In the genomic region with DNA sequence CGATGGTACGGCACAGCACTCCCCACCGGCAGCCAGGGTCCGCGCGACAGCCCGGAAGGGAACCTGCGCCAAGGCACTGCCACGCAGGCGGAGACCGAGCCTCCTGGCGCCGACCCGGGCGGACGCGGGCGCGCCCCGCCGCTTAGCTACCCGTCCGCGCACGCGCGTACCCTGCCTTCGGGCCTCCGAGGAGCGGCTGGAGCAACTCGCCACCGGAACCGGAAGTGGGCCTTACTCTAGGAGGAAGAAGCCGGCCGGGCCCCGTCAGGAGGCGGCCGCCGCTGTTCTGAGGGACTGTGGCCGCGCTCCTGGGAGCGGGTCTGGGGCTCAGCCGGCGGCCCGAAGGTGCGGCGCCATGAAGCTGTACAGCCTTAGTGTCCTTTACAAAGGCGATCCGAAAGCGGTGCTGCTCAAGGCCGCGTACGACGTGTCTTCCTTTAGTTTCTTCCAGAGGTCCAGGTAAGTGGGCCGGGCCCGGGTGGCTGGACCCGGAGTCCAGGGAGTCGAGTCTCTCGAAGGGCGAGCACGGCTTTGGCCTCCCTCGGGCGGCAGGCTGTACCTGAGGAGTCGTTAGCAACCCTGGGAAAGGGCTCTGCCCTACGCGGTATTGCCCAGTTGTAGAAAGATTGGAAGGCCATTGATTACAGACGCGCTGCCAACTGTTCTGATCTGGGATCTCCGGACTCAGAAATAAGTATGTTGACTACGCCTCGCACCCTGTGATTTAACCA, we compare ENCODE assay signal across 8 mouse cellular contexts. TPM values are rescaled to one million over a fixed set of nuclear protein-coding genes. Genes with fewer than 3 reads are reported as not detected.
DNase-seq lines count a peak whose midpoint lies in the region; ATAC-seq and TF ChIP-seq lines count a peak whose summit lies in the region.

TSS of gene Ykt6 (plus strand) at position 148 of the 731 bp plus-strand sequence.

- peak; percentile 92 for TF ChIP-seq POLR2A in olfactory bulb, adult 2 months (IDR thresholded peaks at IDR 0.05; ENCODE audit: insufficient read depth, low read depth, low read length)
- peak; percentile 84 for TF ChIP-seq POLR2A in thymus, adult 2 months (IDR thresholded peaks at IDR 0.05; ENCODE audit: control insufficient read depth, extremely low read depth, insufficient read depth, low read length, poor library complexity)

- peaks cover 33% of the 10 kb centered on the region for H3K4me1 ChIP-seq in G1E (ENCODE audit: insufficient read depth, low read depth, low read length)
- peaks cover 17% of the 10 kb centered on the region for H3K4me1 ChIP-seq in forebrain, embryonic 16.5 days (replicated peaks; ENCODE audit: control insufficient read depth, insufficient read depth, low read length)
- H3K4me1 ChIP-seq in lung, embryonic 14.5 days (ENCODE audit: insufficient read depth): peaks cover 8% of the 10 kb centered on the region
- H3K4me1 ChIP-seq in olfactory bulb, adult 2 months (ENCODE audit: control insufficient read depth, insufficient read depth, low read length): peaks cover 6% of the 10 kb centered on the region
- peaks cover 10% of the 10 kb centered on the region for H3K4me1 ChIP-seq in thymus, adult 2 months (replicated peaks; ENCODE audit: control insufficient read depth, insufficient read depth, low read length)

- intact Hi-C loops in heart, postnatal 36 days (cut with DNase I): no loop called here

- peak within 1 kb of the TSS; percentile 91 for H3K27ac ChIP-seq in forebrain, embryonic 16.5 days (ENCODE audit: low read length)
- H3K27ac ChIP-seq in layer of hippocampus, adult 2 months: peak within 1 kb of the TSS; percentile 95
- peak within 1 kb of the TSS; percentile 92 for H3K27ac ChIP-seq in lung, embryonic 14.5 days (ENCODE audit: low read depth)
- H3K27ac ChIP-seq in olfactory bulb, adult 2 months (ENCODE audit: insufficient read depth, low read depth, low read length): peak within 1 kb of the TSS; percentile 36
- peak within 1 kb of the TSS; percentile 83 for H3K27ac ChIP-seq in thymus, adult 2 months (ENCODE audit: control insufficient read depth, insufficient read depth, low read length)

- under 1% methylated on average over 70 of the region's 71 CpGs for WGBS in forebrain, embryonic 16.5 days
- 1% methylated on average over 71 of the region's 71 CpGs for WGBS in lung, embryonic 14.5 days
- under 1% methylated on average over 71 of the region's 71 CpGs for WGBS in olfactory bulb, adult 2 months
- WGBS in thymus, adult 2 months: under 1% methylated on average over 71 of the region's 71 CpGs

- peaks cover 32% of the 10 kb centered on the region for H3K36me3 ChIP-seq in G1E (replicated peaks)
- peaks cover 5% of the 10 kb centered on the region for H3K36me3 ChIP-seq in forebrain, embryonic 16.5 days (ENCODE audit: control insufficient read depth, insufficient read depth)
- H3K36me3 ChIP-seq in lung, embryonic 14.5 days (ENCODE audit: insufficient read depth): peaks cover 12% of the 10 kb centered on the region
- peaks cover 5% of the 10 kb centered on the region for H3K36me3 ChIP-seq in thymus, adult 2 months (ENCODE audit: control insufficient read depth, insufficient read depth, low read length)

- H3K4me3 ChIP-seq in G1E (ENCODE audit: low read depth, low read length): peak within 1 kb of the TSS; percentile 82
- peak within 1 kb of the TSS; percentile 98 for H3K4me3 ChIP-seq in forebrain, embryonic 16.5 days (replicated peaks; ENCODE audit: low read length)
- peak within 1 kb of the TSS; percentile 93 for H3K4me3 ChIP-seq in layer of hippocampus, adult 2 months
- peak within 1 kb of the TSS; percentile 96 for H3K4me3 ChIP-seq in lung, embryonic 14.5 days (ENCODE audit: low read depth, low read length)
- peak within 1 kb of the TSS; percentile 86 for H3K4me3 ChIP-seq in olfactory bulb, adult 2 months (ENCODE audit: insufficient read depth, low read depth, low read length)
- H3K4me3 ChIP-seq in thymus, adult 2 months (ENCODE audit: control insufficient read depth, insufficient read depth, low read length): peak within 1 kb of the TSS; percentile 80

- peak; percentile 67 for ATAC-seq in G1E (ENCODE audit: extremely low read depth, insufficient number of reproducible peaks, low FRiP score, poor library complexity, severe bottlenecking)
- peak; percentile 97 for ATAC-seq in forebrain, embryonic 16.5 days
- peak; percentile 97 for ATAC-seq in lung, embryonic 14.5 days (ENCODE audit: insufficient read depth)

- DNase-seq in G1E (ENCODE audit: low spot score): peak; percentile 98
- peak; percentile 97 for DNase-seq in cerebellum, adult 18-20 months
- DNase-seq in heart, postnatal 36 days: peak; percentile 96
- DNase-seq in layer of hippocampus, adult 2 months (ENCODE audit: low spot score in 2 of 2): peak; percentile 93 to 95
- DNase-seq in lung, embryonic 14.5 days: peak; percentile 99
- DNase-seq in thymus, adult 2 months: peak; percentile 93

- peaks cover 8% of the 10 kb centered on the region for H3K27me3 ChIP-seq in G1E (ENCODE audit: insufficient read depth, low read length)
- H3K27me3 ChIP-seq in forebrain, embryonic 16.5 days (replicated peaks; ENCODE audit: control insufficient read depth, insufficient read depth, low read length): no peaks in the 10 kb centered on the region
- H3K27me3 ChIP-seq in lung, embryonic 14.5 days (ENCODE audit: insufficient read depth, low read length): no peaks in the 10 kb centered on the region
- H3K27me3 ChIP-seq in thymus, adult 2 months (ENCODE audit: control insufficient read depth, insufficient read depth, low read length): no peaks in the 10 kb centered on the region

- no peak for TF ChIP-seq CTCF in G1E (IDR thresholded peaks at IDR 0.05; ENCODE audit: low read depth, low read length)
- no peak for TF ChIP-seq CTCF in layer of hippocampus, adult 2 months (conservative IDR thresholded peaks at IDR 0.05)
- no peak for TF ChIP-seq CTCF in lung, embryonic 14.5 days (IDR thresholded peaks at IDR 0.05; ENCODE audit: low read depth)
- no peak for TF ChIP-seq CTCF in olfactory bulb, adult 2 months (IDR thresholded peaks at IDR 0.05; ENCODE audit: insufficient read depth, low read depth, low read length)
- TF ChIP-seq CTCF in thymus, adult 2 months (IDR thresholded peaks at IDR 0.05; ENCODE audit: borderline replicate concordance, control insufficient read depth, extremely low read depth, insufficient read depth, low read length, poor library complexity): 0 out of 2 replicates have a peak, but pooled peaks have one; percentile 14

- H3K4me2 ChIP-seq in forebrain, embryonic 16.5 days (ENCODE audit: low read length): peak within 1 kb of the TSS; percentile 83
- peak within 1 kb of the TSS; percentile 87 for H3K4me2 ChIP-seq in lung, embryonic 14.5 days

- no peaks in the 10 kb centered on the region for H3K9me3 ChIP-seq in G1E (replicated peaks)
- H3K9me3 ChIP-seq in forebrain, embryonic 16.5 days (ENCODE audit: control insufficient read depth, low read length): no peaks in the 10 kb centered on the region
- no peaks in the 10 kb centered on the region for H3K9me3 ChIP-seq in lung, embryonic 14.5 days (ENCODE audit: low read depth, low read length)

- H3K9ac ChIP-seq in forebrain, embryonic 16.5 days (replicated peaks; ENCODE audit: low read depth, low read length): peak within 1 kb of the TSS; percentile 86
- peak within 1 kb of the TSS; percentile 91 for H3K9ac ChIP-seq in lung, embryonic 14.5 days

RNA-seq across cellular contexts. Expression of gene Ykt6, which starts in this region (rescaled TPM):
- total RNA-seq in G1E (2014; fragmentation: Nextera tagmentation) (20.3 and 22.5 TPM in 2 replicates), G1E (2017) (51.5 and 55.9 TPM in 2 replicates)
- polyA plus RNA-seq in G1E (2012): 9.4 and 11.6 TPM in 2 replicates
- polyA plus RNA-seq in forebrain, embryonic 16.5 days (2015; fragmentation: Nextera tagmentation; extraction: Ambion mirVana): 93.4 and 111 TPM in 2 replicates
- total RNA-seq in heart, postnatal 36 days (2021): 10 to 100 TPM; 60.5 to 66.3 TPM
- total RNA-seq in layer of hippocampus, adult 2 months (2021): 10 to 100 TPM; 63.4 to 71.4 TPM
- 25.0 and 26.1 TPM in 2 replicates for polyA plus RNA-seq in lung, embryonic 14.5 days (2014; fragmentation: Nextera tagmentation; extraction: Ambion mirVana)
- not detected in 2 replicates for polyA plus RNA-seq in olfactory bulb, adult 2 months (2012; ENCODE audit: insufficient read depth, insufficient read length, low replicate concordance, missing spikeins)
- polyA plus RNA-seq in thymus, adult 2 months (2012; rRNA removed): 85.8 and 101 TPM in 2 replicates

Comparison
In these comparisons a context has a peak if more than half of its experiments do, and no peak if none do; other contexts are left out.
1. Peak in every context shown above with its lines: DNase-seq, ATAC-seq, H3K4me3 ChIP-seq and H3K27ac ChIP-seq.
2. RNA of gene Ykt6 (polyA plus RNA-seq): 93.4 to 111 TPM in forebrain, embryonic 16.5 days, 85.8 to 101 TPM in thymus, adult 2 months, 25.0 to 26.1 TPM in lung, embryonic 14.5 days and 9.4 to 11.6 TPM in G1E; not detected in olfactory bulb, adult 2 months; every median in the first group is over 10 times any median in the second.
3. H3K27ac ChIP-seq: peak in every context shown above with its lines; median percentile 95 in layer of hippocampus, adult 2 months; 92 in lung, embryonic 14.5 days; 91 in forebrain, embryonic 16.5 days; 83 in thymus, adult 2 months; 36 in olfactory bulb, adult 2 months.